Mouse (Mus musculus) hindbrain, embryonic 13.5 days (tissue): ENCODE data around the gene Auts2. TPM values are rescaled to one million over a fixed set of nuclear protein-coding genes. Genes with fewer than 3 reads are reported as not detected.
A peak's percentile ranks its signal among the peaks of the same experiment; 100 is the strongest.

Source experiments
- ATAC-seq: fragments of 200-750 bp; cut with Nextera tagmentation; 2 replicates; pipeline ENCODE4 v1.8.0; 2017; ENCODE audit warnings: moderate TSS enrichment; ENCODE audit not compliant: low FRiP score
- H3K27ac ChIP-seq: fragments of 300-500 bp; sonication (generic); 2 replicates; pipeline ENCODE4 v1.5.1; 2015; ENCODE audit warnings: inconsistent platforms, mild to moderate bottlenecking, moderate library complexity
- H3K27me3 ChIP-seq: fragments of 300-500 bp; sonication (generic); 2 replicates; pipeline ENCODE4 v1.6.1; 2015; ENCODE audit warnings: mild to moderate bottlenecking, inconsistent platforms
- H3K36me3 ChIP-seq: fragments of 300-500 bp; sonication (generic); 2 replicates; pipeline ENCODE4 v1.6.1; 2015; ENCODE audit warnings: mild to moderate bottlenecking, inconsistent platforms
- H3K4me1 ChIP-seq: fragments of 300-500 bp; sonication (generic); replicated peaks from 2 replicates; pipeline ENCODE4 v1.6.1; 2015; ENCODE audit warnings: inconsistent platforms
- H3K4me2 ChIP-seq: fragments of 300-500 bp; sonication (generic); 2 replicates; pipeline ENCODE4 v1.6.1; 2015; ENCODE audit warnings: inconsistent platforms, mild to moderate bottlenecking, moderate library complexity
- H3K4me3 ChIP-seq: fragments of 300-500 bp; sonication (generic); 2 replicates; pipeline ENCODE4 v1.5.1; 2015; ENCODE audit warnings: mild to moderate bottlenecking, inconsistent platforms
- H3K9ac ChIP-seq: fragments of 300-500 bp; sonication (generic); 2 replicates; pipeline ENCODE4 v1.6.1; 2015; ENCODE audit warnings: mild to moderate bottlenecking, inconsistent platforms
- H3K9me3 ChIP-seq: fragments of 300-500 bp; sonication (generic); 2 replicates; pipeline ENCODE4 v1.6.1; 2016; ENCODE audit warnings: inconsistent platforms
- WGBS: fragments of 180-500 bp; shearing (Covaris S2); methylation state at CpG from one replicate; pipeline ENCODE4 v1.1.7; 2015; 5-methylcytosine and 5-hydroxymethylcytosine counted together
- polyA plus RNA-seq: library from polyadenylated mRNA; unstranded; fragments of >200 nt; fragmentation: Nextera tagmentation; extraction: Ambion mirVana; gene quantifications from 2 replicates; pipeline ENCODE4 v1.2.1, GENCODE M21; 2015

Gene Auts2
- polyA plus RNA-seq, 1 experiment from 2014 or later = 89.9 TPM

- WGBS = 97% methylated on average over 7 of the region's 7 CpGs
- no peak for ATAC-seq
Measured at GRCm38 (mm10) chr5:132112666-132113065, 430.5 kb downstream of the Auts2 start.

GRCm38 (mm10) chr5:132102426-132102825, 440.7 kb downstream of the Auts2 start:
- H3K36me3 ChIP-seq = no peaks in the 10 kb centered on the region
- H3K27me3 ChIP-seq = no peaks in the 10 kb centered on the region
- H3K4me3 ChIP-seq = no peak overlapping the region
- no peak overlapping the region for H3K27ac ChIP-seq
- 92% methylated on average over 4 of the region's 4 CpGs for WGBS
- no peak for ATAC-seq
- no peak overlapping the region for H3K9ac ChIP-seq
- H3K9me3 ChIP-seq = no peaks in the 10 kb centered on the region
- H3K4me2 ChIP-seq = no peak overlapping the region
- peaks cover 16% of the 10 kb centered on the region for H3K4me1 ChIP-seq

More at GRCm38 (mm10) chr5:132112666-132113065, 430.5 kb downstream of the Auts2 start:
- H3K27ac ChIP-seq = no peak overlapping the region
- no peak overlapping the region for H3K9ac ChIP-seq
- H3K36me3 ChIP-seq = no peaks in the 10 kb centered on the region
- no peaks in the 10 kb centered on the region for H3K27me3 ChIP-seq
- peaks cover 16% of the 10 kb centered on the region for H3K4me1 ChIP-seq
- H3K4me2 ChIP-seq = no peak overlapping the region
- no peaks in the 10 kb centered on the region for H3K9me3 ChIP-seq
- H3K4me3 ChIP-seq = no peak overlapping the region

GRCm38 (mm10) chr5:132098461-132098860, 444.7 kb downstream of the Auts2 start:
- Histone ChIP-seq H3K9ac (no peak overlapping the region), H3K36me3 (no peaks in the 10 kb centered on the region; the same call in 1 of the 2 replicates), H3K27ac (no peak overlapping the region), H3K9me3 (no peaks in the 10 kb centered on the region), H3K4me2 (no peak overlapping the region), H3K27me3 (no peaks in the 10 kb centered on the region), H3K4me3 (no peak overlapping the region), H3K4me1 (peaks cover 16% of the 10 kb centered on the region)
- no peak for ATAC-seq
- WGBS = 29% methylated on average over 3 of the region's 3 CpGs

- peaks cover 24% of the 10 kb centered on the region for H3K4me1 ChIP-seq
- no peak for ATAC-seq
- no peak overlapping the region for H3K4me2 ChIP-seq
- H3K9me3 ChIP-seq = no peaks in the 10 kb centered on the region
- H3K4me3 ChIP-seq = no peak overlapping the region
- H3K36me3 ChIP-seq = no peaks in the 10 kb centered on the region; the same call in 1 of the 2 replicates
- H3K9ac ChIP-seq = no peak overlapping the region
- WGBS = 72% methylated on average over 6 of the region's 6 CpGs
- no peaks in the 10 kb centered on the region for H3K27me3 ChIP-seq
- H3K27ac ChIP-seq = no peak overlapping the region
Measured at GRCm38 (mm10) chr5:132092721-132093120, 450.4 kb downstream of the Auts2 start.

GRCm38 (mm10) chr5:132089496-132090250, 453.5 kb downstream of the Auts2 start:
- no peaks in the 10 kb centered on the region for H3K36me3 ChIP-seq
- no peak overlapping the region for H3K4me2 ChIP-seq
- ATAC-seq = no peak
- WGBS = 54% methylated on average over 10 of the region's 10 CpGs
- peak overlapping the region; percentile 58 for H3K27ac ChIP-seq
- H3K9ac ChIP-seq = no peak overlapping the region
- no peaks in the 10 kb centered on the region for H3K9me3 ChIP-seq
- peaks cover 27% of the 10 kb centered on the region for H3K4me1 ChIP-seq
- H3K27me3 ChIP-seq = no peaks in the 10 kb centered on the region
- H3K4me3 ChIP-seq = no peak overlapping the region

- Histone ChIP-seq H3K4me1 (peaks cover 27% of the 10 kb centered on the region), H3K9ac (no peak overlapping the region), H3K9me3 (no peaks in the 10 kb centered on the region), H3K27me3 (no peaks in the 10 kb centered on the region), H3K4me2 (no peak overlapping the region), H3K4me3 (no peak overlapping the region), H3K27ac (no peak overlapping the region), H3K36me3 (no peaks in the 10 kb centered on the region)
- WGBS = 68% methylated on average over 3 of the region's 3 CpGs
- no peak for ATAC-seq
Measured at GRCm38 (mm10) chr5:132088585-132088984, 454.6 kb downstream of the Auts2 start.

GRCm38 (mm10) chr5:132083753-132084326, 459.3 kb downstream of the Auts2 start:
- Histone ChIP-seq H3K4me2 (no peak overlapping the region), H3K36me3 (no peaks in the 10 kb centered on the region), H3K9me3 (no peaks in the 10 kb centered on the region), H3K9ac (no peak overlapping the region), H3K4me1 (0 out of 2 replicates have a peak, but pooled peaks cover 5% of the 10 kb centered on the region), H3K27me3 (no peaks in the 10 kb centered on the region), H3K27ac (no peak overlapping the region), H3K4me3 (no peak overlapping the region)
- ATAC-seq = no peak
- 58% methylated on average over 8 of the region's 8 CpGs for WGBS

- Histone ChIP-seq H3K36me3 (no peaks in the 10 kb centered on the region), H3K4me2 (no peak overlapping the region), H3K27ac (peak overlapping the region; percentile 85; the same call in 1 of the 2 replicates), H3K9ac (no peak overlapping the region), H3K4me3 (no peak overlapping the region), H3K27me3 (no peaks in the 10 kb centered on the region), H3K4me1 (peaks cover 46% of the 10 kb centered on the region), H3K9me3 (no peaks in the 10 kb centered on the region)
- WGBS = 83% methylated on average over 2 of the region's 2 CpGs
- no peak for ATAC-seq
Measured at GRCm38 (mm10) chr5:132075942-132076341, 467.2 kb downstream of the Auts2 start.

GRCm38 (mm10) chr5:132074724-132075374, 468.3 kb downstream of the Auts2 start:
- H3K4me1 ChIP-seq = peaks cover 46% of the 10 kb centered on the region
- H3K27me3 ChIP-seq = no peaks in the 10 kb centered on the region
- H3K4me2 ChIP-seq = peak overlapping the region; percentile 46
- H3K9ac ChIP-seq = peak overlapping the region; percentile 24; the same call in 1 of the 2 replicates
- H3K27ac ChIP-seq = peak overlapping the region; percentile 85
- no peaks in the 10 kb centered on the region for H3K9me3 ChIP-seq
- 8% methylated on average over 19 of the region's 19 CpGs for WGBS
- H3K4me3 ChIP-seq = peak overlapping the region; percentile 6
- peak; percentile 90 for ATAC-seq
- H3K36me3 ChIP-seq = no peaks in the 10 kb centered on the region

GRCm38 (mm10) chr5:132074360-132074723, 468.8 kb downstream of the Auts2 start:
- H3K4me2 ChIP-seq = peak overlapping the region; percentile 46
- peak overlapping the region; percentile 85 for H3K27ac ChIP-seq
- no peaks in the 10 kb centered on the region for H3K36me3 ChIP-seq
- peak overlapping the region; percentile 6 for H3K4me3 ChIP-seq
- H3K9me3 ChIP-seq = no peaks in the 10 kb centered on the region
- H3K9ac ChIP-seq = peak overlapping the region; percentile 24; the same call in 1 of the 2 replicates
- ATAC-seq = peak; percentile 80
- 7% methylated on average over 11 of the region's 11 CpGs for WGBS
- peaks cover 46% of the 10 kb centered on the region for H3K4me1 ChIP-seq
- H3K27me3 ChIP-seq = no peaks in the 10 kb centered on the region

- H3K4me3 ChIP-seq = peak overlapping the region; percentile 6; the same call in 1 of the 2 replicates
- no peak for ATAC-seq
- no peaks in the 10 kb centered on the region for H3K9me3 ChIP-seq
- H3K4me2 ChIP-seq = peak overlapping the region; percentile 46
- no peaks in the 10 kb centered on the region for H3K36me3 ChIP-seq
- WGBS = 21% methylated on average over 10 of the region's 10 CpGs
- H3K9ac ChIP-seq = no peak overlapping the region
- H3K27me3 ChIP-seq = no peaks in the 10 kb centered on the region
- H3K4me1 ChIP-seq = peaks cover 46% of the 10 kb centered on the region
- peak overlapping the region; percentile 85 for H3K27ac ChIP-seq
Measured at GRCm38 (mm10) chr5:132073677-132074359, 469.3 kb downstream of the Auts2 start.

- no peaks in the 10 kb centered on the region for H3K9me3 ChIP-seq
- no peak overlapping the region for H3K9ac ChIP-seq
- no peaks in the 10 kb centered on the region for H3K36me3 ChIP-seq
- H3K27ac ChIP-seq = peak overlapping the region; percentile 85; the same call in 1 of the 2 replicates
- ATAC-seq = no peak
- peaks cover 56% of the 10 kb centered on the region for H3K4me1 ChIP-seq
- 29% methylated on average over 4 of the region's 4 CpGs for WGBS
- H3K27me3 ChIP-seq = no peaks in the 10 kb centered on the region
- H3K4me2 ChIP-seq = no peak overlapping the region
- H3K4me3 ChIP-seq = no peak overlapping the region
Measured at GRCm38 (mm10) chr5:132072356-132072755, 470.8 kb downstream of the Auts2 start.
